Mouse (Mus musculus): ENCODE results near the gene Cdk15.

Gene Cdk15

GRCm38 (mm10) chr1:59256751-59257231 is at the start of gene Cdk15:
Gene Cdk15, plus strand, starts transcription at chr1:59256906.
- DNase-seq (ENCODE audit: low read depth): peak; percentile 88

GRCm38 (mm10) chr1:59208331-59208730 is 48.4 kb upstream of the Cdk15 start:
- no peak for DNase-seq (ENCODE audit: low read depth)

- DNase-seq (ENCODE audit: low read depth): no peak
Measured at GRCm38 (mm10) chr1:59211651-59212050, 45.1 kb upstream of the Cdk15 start.

- no peak for DNase-seq (ENCODE audit: low read depth)
Measured at GRCm38 (mm10) chr1:59212076-59212779, 44.5 kb upstream of the Cdk15 start.

GRCm38 (mm10) chr1:59212951-59213350 is 43.8 kb upstream of the Cdk15 start:
- no peak for DNase-seq (ENCODE audit: low read depth)

DNA sequence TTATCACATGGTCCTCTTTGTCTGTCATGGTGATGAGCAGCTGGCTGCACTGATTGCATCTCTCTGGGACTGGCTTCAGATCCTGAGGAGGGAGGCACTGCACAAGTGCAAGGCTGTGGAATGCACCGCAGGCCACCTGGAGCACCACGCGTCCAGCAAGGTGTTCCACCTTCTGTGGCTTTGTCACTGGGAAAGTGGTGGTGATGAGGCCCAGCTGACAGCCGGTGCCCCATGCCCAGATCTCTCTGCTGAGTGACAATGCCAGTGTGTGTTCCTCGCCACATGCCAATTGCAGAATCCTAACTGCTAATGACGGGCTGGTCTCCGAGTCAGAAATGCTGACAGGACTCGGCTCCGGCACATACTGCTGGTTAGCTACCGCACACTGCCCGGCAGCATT is 41.3 kb upstream of the Cdk15 start:
- no peak for DNase-seq (ENCODE audit: low read depth)

- no peak for DNase-seq (ENCODE audit: low read depth)
Measured at GRCm38 (mm10) chr1:59220371-59220770, 36.3 kb upstream of the Cdk15 start.

GRCm38 (mm10) chr1:59221591-59221990 is 35.1 kb upstream of the Cdk15 start:
- no peak for DNase-seq (ENCODE audit: low read depth)

- no peak for DNase-seq (ENCODE audit: low read depth)
Measured at GRCm38 (mm10) chr1:59222101-59222825, 34.4 kb upstream of the Cdk15 start.

GRCm38 (mm10) chr1:59228552-59228951 is 28.2 kb upstream of the Cdk15 start:
- no peak for DNase-seq (ENCODE audit: low read depth)

- DNase-seq (ENCODE audit: low read depth): no peak
Measured at GRCm38 (mm10) chr1:59229187-59229586, 27.5 kb upstream of the Cdk15 start.

- DNase-seq (ENCODE audit: low read depth): peak; percentile 99
Measured at GRCm38 (mm10) chr1:59236856-59237441, 19.8 kb upstream of the Cdk15 start, which contains the start of gene Als2. Gene Als2, minus strand, starts transcription at chr1:59237231.

DNA sequence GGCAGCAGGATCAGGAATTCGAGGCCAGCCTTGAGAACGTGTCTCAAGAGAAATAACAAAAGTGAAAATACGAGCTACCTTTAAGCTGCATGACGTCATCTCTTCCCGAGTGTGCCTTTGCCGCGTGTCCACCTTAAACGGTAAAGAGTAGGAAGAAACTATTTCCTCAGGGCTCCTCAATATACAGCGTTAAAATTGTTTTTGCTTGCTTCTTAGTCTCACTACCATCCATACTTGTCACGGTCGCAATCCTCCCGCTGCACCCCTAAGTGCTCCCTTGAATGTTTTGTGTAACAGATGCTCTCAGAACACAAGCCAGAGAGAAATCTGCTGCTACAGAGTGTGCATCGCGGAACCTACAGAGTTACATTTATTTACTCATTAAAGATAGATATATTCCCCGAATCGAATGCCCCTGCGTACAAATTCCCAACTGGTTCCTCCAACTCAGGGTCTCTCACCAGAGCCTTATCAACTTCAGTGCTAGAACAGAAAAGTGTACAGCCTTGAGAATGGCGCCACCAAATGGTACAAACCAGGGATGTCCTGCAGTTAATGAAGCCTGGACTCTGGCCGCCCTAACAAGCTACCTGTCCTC is 19.0 kb upstream of the Cdk15 start:
- DNase-seq (ENCODE audit: low read depth): peak; percentile 83

DNA sequence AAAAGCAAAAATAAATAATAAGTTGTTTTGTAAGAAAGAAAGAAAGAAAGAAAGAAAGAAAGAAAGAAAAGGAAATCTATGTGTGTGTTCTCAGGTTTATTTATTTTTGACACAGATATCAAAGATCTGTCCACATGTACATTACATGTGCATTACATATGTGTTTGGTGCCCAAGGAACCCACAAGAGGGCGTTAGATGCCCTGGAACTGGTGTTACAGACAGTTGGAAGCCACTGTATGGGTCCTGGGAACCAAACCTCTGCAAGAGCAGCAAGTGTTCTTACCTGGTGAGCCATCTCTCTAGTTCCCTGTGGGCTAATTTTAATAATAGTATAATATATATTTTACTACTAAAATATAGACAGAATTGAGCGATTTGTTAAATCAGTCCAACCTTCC is 12.9 kb upstream of the Cdk15 start:
- peak; percentile 17 for DNase-seq (ENCODE audit: low read depth)

DNA sequence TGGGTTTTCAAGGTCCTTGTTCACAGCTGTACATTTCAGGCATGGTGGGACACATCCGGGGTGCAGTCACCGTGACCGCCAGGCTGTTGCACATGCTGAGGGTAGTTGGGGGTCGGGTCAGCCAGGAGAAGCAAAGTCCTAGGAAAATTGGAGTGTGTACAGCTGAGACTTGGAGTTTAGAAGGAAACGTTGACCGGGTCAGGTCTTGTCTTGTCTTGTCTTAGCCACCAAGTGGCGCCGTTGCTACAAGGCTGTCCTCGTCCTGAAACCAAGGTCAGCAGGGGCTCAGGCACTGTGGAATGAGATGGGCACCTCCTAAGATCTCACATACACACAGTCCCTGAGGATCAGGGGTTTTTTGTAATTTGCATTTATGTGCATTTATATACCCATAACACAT is 9.1 kb upstream of the Cdk15 start:
- peak; percentile 76 for DNase-seq (ENCODE audit: low read depth)

- no peak for DNase-seq (ENCODE audit: low read depth)
Measured at GRCm38 (mm10) chr1:59252762-59253161, 3.9 kb upstream of the Cdk15 start.

- DNase-seq (ENCODE audit: low read depth): no peak
Measured at GRCm38 (mm10) chr1:59253301-59253909, 3.3 kb upstream of the Cdk15 start.

GRCm38 (mm10) chr1:59257736-59258135 is 1.0 kb downstream of the Cdk15 start:
- peak; percentile 30 for DNase-seq (ENCODE audit: low read depth)

- no peak for DNase-seq (ENCODE audit: low read depth)
Measured at GRCm38 (mm10) chr1:59268931-59269330, 12.2 kb downstream of the Cdk15 start.

DNA sequence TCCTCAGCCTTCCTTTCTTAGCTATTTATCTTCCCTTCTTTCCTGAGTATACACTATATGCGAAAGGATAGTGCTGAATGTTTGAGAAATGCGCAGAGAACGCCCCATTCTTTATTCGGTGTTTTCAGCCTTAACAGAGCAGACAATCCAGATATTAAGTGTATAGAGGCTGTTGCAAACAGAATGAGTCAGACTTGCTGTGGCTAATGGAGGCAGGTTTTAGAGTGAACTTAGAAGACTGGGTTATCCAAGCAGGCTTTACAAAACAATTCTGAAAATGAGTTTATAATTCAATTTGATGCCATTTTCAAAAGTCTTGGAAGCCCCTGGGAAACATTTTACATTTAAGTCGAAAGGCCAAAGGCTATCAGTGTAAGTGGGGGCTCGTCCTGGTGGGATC is 12.8 kb downstream of the Cdk15 start:
- DNase-seq (ENCODE audit: low read depth): peak; percentile 63

DNA sequence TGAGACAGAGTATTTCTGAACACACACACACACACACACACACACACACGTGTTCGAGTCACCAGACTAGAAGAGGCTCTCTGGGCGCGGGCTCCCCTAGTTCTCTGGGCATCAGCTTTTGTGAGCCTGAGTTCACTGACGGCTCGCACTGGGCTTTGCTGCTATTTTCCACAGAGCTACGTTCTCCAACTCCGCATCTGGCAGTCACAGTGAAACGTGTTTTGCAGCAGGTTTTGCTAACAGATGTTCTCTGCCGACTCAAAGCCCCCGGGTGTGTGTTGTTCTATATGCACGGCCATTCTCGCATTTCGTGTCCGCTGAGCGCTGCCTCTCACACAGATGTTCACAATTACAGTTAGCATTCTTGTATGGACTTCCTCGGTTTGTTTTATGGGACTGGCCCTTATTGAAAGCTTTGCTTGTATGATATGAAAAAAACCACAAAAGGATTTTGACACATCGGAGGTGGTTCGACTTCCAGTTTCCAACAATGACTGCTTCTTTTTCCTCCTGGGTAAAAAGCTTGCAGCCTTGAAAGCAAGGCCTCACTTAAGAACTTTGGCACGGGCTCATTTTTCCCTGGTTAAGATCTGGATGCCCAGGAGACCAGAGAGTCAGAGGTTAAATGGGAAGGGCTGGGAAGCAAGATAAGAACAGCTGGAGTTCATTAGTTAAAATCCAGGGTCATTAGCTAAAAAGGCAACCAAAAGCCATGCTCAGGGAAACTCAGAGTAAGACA is 13.4 kb downstream of the Cdk15 start:
- DNase-seq (ENCODE audit: low read depth): peak; percentile 94

All from NIH3T3 (cell line).